Mouse (Mus musculus): ENCODE results near the gene Mfap2. TPM values are rescaled to one million over a fixed set of nuclear protein-coding genes. Genes with fewer than 3 reads are reported as not detected.

Mfap2 gene
- polyA plus RNA-seq, 2 experiments: 7.1 to 11.0 TPM

GRCm38 (mm10) chr4:140987476-140987875 lies 22.7 kb upstream of the Mfap2 start:
- Histone ChIP-seq H3K9ac (replicated peaks) (peak overlapping the region; percentile 63), H3K4me3 (ENCODE audit: insufficient read depth in 1 of 2, low read depth in 2 of 2, low read length in 2 of 2) (peak overlapping the region; percentile 68 to 71), H3K4me1 (replicated peaks; ENCODE audit: control insufficient read depth in 2 of 2, insufficient read depth in 2 of 2, low read length in 1 of 2) (peaks cover 0 to 13% of the 10 kb centered on the region in 2 experiments; a peak in 2 of 4 replicates), H3K4me2 (ENCODE audit: low read depth) (peak overlapping the region; percentile 92), H3K36me3 (replicated peaks; ENCODE audit: control insufficient read depth, insufficient read depth, low read depth) (no peaks in the 10 kb centered on the region), H3K27ac (no peak overlapping the region), H3K9me3 (ENCODE audit: control insufficient read depth, low read length) (no peaks in the 10 kb centered on the region), H3K27me3 (ENCODE audit: control insufficient read depth, insufficient read depth, low read length) (no peaks in the 10 kb centered on the region)
- TF ChIP-seq EP300 (IDR thresholded peaks at IDR 0.05; ENCODE audit: low read depth) (no peak), CTCF (IDR thresholded peaks at IDR 0.05; ENCODE audit: low read depth) (no peak)
- 3% methylated on average over 7 of the region's 7 CpGs for WGBS (ENCODE audit: insufficient replicate concordance)
- no peak; the same call in 1 of the 2 replicates for ATAC-seq (ENCODE audit: insufficient read depth)
- no peak for DNase-seq (ENCODE audit: low read depth in 3 of 3, low spot score in 3 of 3)

GRCm38 (mm10) chr4:140988706-140989290 lies 21.4 kb upstream of the Mfap2 start:
- H3K4me1 ChIP-seq (replicated peaks; ENCODE audit: control insufficient read depth in 2 of 2, insufficient read depth in 2 of 2, low read length in 1 of 2): peaks cover 0 to 7% of the 10 kb centered on the region in 2 experiments; a peak in 2 of 4 replicates
- TF ChIP-seq EP300 (IDR thresholded peaks at IDR 0.05; ENCODE audit: low read depth) (no peak), CTCF (IDR thresholded peaks at IDR 0.05; ENCODE audit: low read depth) (no peak)
- peak overlapping the region; percentile 92 for H3K4me2 ChIP-seq (ENCODE audit: low read depth)
- H3K36me3 ChIP-seq (replicated peaks; ENCODE audit: control insufficient read depth, insufficient read depth, low read depth): no peaks in the 10 kb centered on the region
- ATAC-seq (ENCODE audit: insufficient read depth) (no peak), DNase-seq (ENCODE audit: low read depth in 3 of 3, low spot score in 3 of 3) (no peak)
- H3K9me3 ChIP-seq (ENCODE audit: control insufficient read depth, low read length): no peaks in the 10 kb centered on the region
- 15% methylated on average over 7 of the region's 7 CpGs for WGBS (ENCODE audit: insufficient replicate concordance)
- no peaks in the 10 kb centered on the region for H3K27me3 ChIP-seq (ENCODE audit: control insufficient read depth, insufficient read depth, low read length)
- no peak overlapping the region for H3K9ac ChIP-seq (replicated peaks)
- no peak overlapping the region for H3K27ac ChIP-seq
- no peak overlapping the region for H3K4me3 ChIP-seq (ENCODE audit: insufficient read depth in 1 of 2, low read depth in 2 of 2, low read length in 2 of 2)

GRCm38 (mm10) chr4:140989447-140989846 lies 20.8 kb upstream of the Mfap2 start:
- no peak overlapping the region for H3K9ac ChIP-seq (replicated peaks)
- WGBS (ENCODE audit: insufficient replicate concordance): 72% methylated on average over 14 of the region's 14 CpGs
- H3K4me1 ChIP-seq (replicated peaks; ENCODE audit: control insufficient read depth in 2 of 2, insufficient read depth in 2 of 2, low read length in 1 of 2): peaks cover 0 to 7% of the 10 kb centered on the region in 2 experiments; a peak in 2 of 4 replicates
- H3K27me3 ChIP-seq (ENCODE audit: control insufficient read depth, insufficient read depth, low read length): no peaks in the 10 kb centered on the region
- no peak for ATAC-seq (ENCODE audit: insufficient read depth)
- no peak overlapping the region for H3K27ac ChIP-seq
- TF ChIP-seq EP300 (IDR thresholded peaks at IDR 0.05; ENCODE audit: low read depth): no peak
- no peak for TF ChIP-seq CTCF (IDR thresholded peaks at IDR 0.05; ENCODE audit: low read depth)
- no peak for DNase-seq (ENCODE audit: low read depth in 3 of 3, low spot score in 3 of 3)
- no peaks in the 10 kb centered on the region for H3K36me3 ChIP-seq (replicated peaks; ENCODE audit: control insufficient read depth, insufficient read depth, low read depth)
- no peak overlapping the region for H3K4me3 ChIP-seq (ENCODE audit: insufficient read depth in 1 of 2, low read depth in 2 of 2, low read length in 2 of 2)
- no peaks in the 10 kb centered on the region for H3K9me3 ChIP-seq (ENCODE audit: control insufficient read depth, low read length)
- H3K4me2 ChIP-seq (ENCODE audit: low read depth): peak overlapping the region; percentile 15; the same call in 1 of the 2 replicates

- no peak for TF ChIP-seq EP300 (IDR thresholded peaks at IDR 0.05; ENCODE audit: low read depth)
- TF ChIP-seq CTCF (IDR thresholded peaks at IDR 0.05; ENCODE audit: low read depth): no peak
- ATAC-seq (ENCODE audit: insufficient read depth) (no peak), DNase-seq (ENCODE audit: low read depth in 3 of 3, low spot score in 3 of 3) (no peak)
- H3K9me3 ChIP-seq (ENCODE audit: control insufficient read depth, low read length): no peaks in the 10 kb centered on the region
- peaks cover 0 to 6% of the 10 kb centered on the region in 2 experiments; a peak in 2 of 4 replicates for H3K4me1 ChIP-seq (replicated peaks; ENCODE audit: control insufficient read depth in 2 of 2, insufficient read depth in 2 of 2, low read length in 1 of 2)
- no peak overlapping the region for H3K9ac ChIP-seq (replicated peaks)
- H3K27ac ChIP-seq: no peak overlapping the region
- no peaks in the 10 kb centered on the region; the same call in 1 of the 2 replicates for H3K36me3 ChIP-seq (replicated peaks; ENCODE audit: control insufficient read depth, insufficient read depth, low read depth)
- no peak overlapping the region for H3K4me2 ChIP-seq (ENCODE audit: low read depth)
- H3K4me3 ChIP-seq (ENCODE audit: insufficient read depth in 1 of 2, low read depth in 2 of 2, low read length in 2 of 2): no peak overlapping the region
- 86% methylated on average over 20 of the region's 20 CpGs for WGBS (ENCODE audit: insufficient replicate concordance)
- H3K27me3 ChIP-seq (ENCODE audit: control insufficient read depth, insufficient read depth, low read length): no peaks in the 10 kb centered on the region
Observed at GRCm38 (mm10) chr4:140992215-140992614, 18.0 kb upstream of the Mfap2 start.

- H3K9me3 ChIP-seq (ENCODE audit: control insufficient read depth, low read length): no peaks in the 10 kb centered on the region
- no peak overlapping the region for H3K9ac ChIP-seq (replicated peaks)
- 75% methylated on average over 8 of the region's 8 CpGs for WGBS (ENCODE audit: insufficient replicate concordance)
- no peaks in the 10 kb centered on the region for H3K27me3 ChIP-seq (ENCODE audit: control insufficient read depth, insufficient read depth, low read length)
- no peak overlapping the region for H3K4me3 ChIP-seq (ENCODE audit: insufficient read depth in 1 of 2, low read depth in 2 of 2, low read length in 2 of 2)
- H3K4me1 ChIP-seq (replicated peaks; ENCODE audit: control insufficient read depth in 2 of 2, insufficient read depth in 2 of 2, low read length in 1 of 2): no peaks in the 10 kb centered on the region
- ATAC-seq (ENCODE audit: insufficient read depth) (no peak), DNase-seq (ENCODE audit: low read depth in 3 of 3, low spot score in 3 of 3) (no peak)
- no peaks in the 10 kb centered on the region; the same call in 1 of the 2 replicates for H3K36me3 ChIP-seq (replicated peaks; ENCODE audit: control insufficient read depth, insufficient read depth, low read depth)
- TF ChIP-seq EP300 (IDR thresholded peaks at IDR 0.05; ENCODE audit: low read depth) (no peak), CTCF (IDR thresholded peaks at IDR 0.05; ENCODE audit: low read depth) (no peak)
- no peak overlapping the region for H3K4me2 ChIP-seq (ENCODE audit: low read depth)
- no peak overlapping the region for H3K27ac ChIP-seq
Observed at GRCm38 (mm10) chr4:140993846-140994245, 16.4 kb upstream of the Mfap2 start.
